Mouse (Mus musculus): ENCODE measurements around the gene Nfyc. TPM values are rescaled to one million over a fixed set of nuclear protein-coding genes. Genes with fewer than 3 reads are reported as not detected.

Gene Nfyc
- polyA plus RNA-seq, 1 experiment = 71.5 TPM

GRCm38 (mm10) chr4:120719152-120719551, 112.2 kb downstream of the Nfyc start:
- no peaks in the 10 kb centered on the region for H3K36me3 ChIP-seq (ENCODE audit: control insufficient read depth, insufficient read depth)
- no peak overlapping the region for H3K4me3 ChIP-seq (ENCODE audit: insufficient read depth, poor library complexity, severe bottlenecking)
- H3K79me2 ChIP-seq (ENCODE audit: control insufficient read depth, insufficient read depth) = no peaks in the 10 kb centered on the region
- no peak for TF ChIP-seq CTCF (IDR thresholded peaks at IDR 0.05; ENCODE audit: control insufficient read depth, insufficient read depth, insufficient read length)
- peak; percentile 66 for TF ChIP-seq MYOD1 (IDR thresholded peaks at IDR 0.05; ENCODE audit: control insufficient read depth, insufficient read length, low read depth)
- no peaks in the 10 kb centered on the region for H3K79me3 ChIP-seq (ENCODE audit: low read depth)
- H3ac ChIP-seq (ENCODE audit: control insufficient read depth, insufficient read length, low read depth) = no peak overlapping the region
- no peaks in the 10 kb centered on the region for H3K27me3 ChIP-seq (ENCODE audit: control insufficient read depth, insufficient read depth, insufficient read length)

GRCm38 (mm10) chr4:120717591-120717990, 113.8 kb downstream of the Nfyc start:
- TF ChIP-seq USF1 (IDR thresholded peaks at IDR 0.05; ENCODE audit: low read depth) (no peak), MAX (IDR thresholded peaks at IDR 0.05) (no peak), CTCF (IDR thresholded peaks at IDR 0.05; ENCODE audit: control insufficient read depth, insufficient read depth, insufficient read length) (no peak), MYOD1 (IDR thresholded peaks at IDR 0.05; ENCODE audit: control insufficient read depth, insufficient read length, low read depth) (peak; percentile 82)
- Histone ChIP-seq H3K4me3 (ENCODE audit: insufficient read depth, poor library complexity, severe bottlenecking) (no peak overlapping the region), H3K36me3 (ENCODE audit: control insufficient read depth, insufficient read depth) (no peaks in the 10 kb centered on the region), H3K27me3 (ENCODE audit: control insufficient read depth, insufficient read depth, insufficient read length) (no peaks in the 10 kb centered on the region), H3K79me2 (ENCODE audit: control insufficient read depth, insufficient read depth) (no peaks in the 10 kb centered on the region), H3ac (ENCODE audit: control insufficient read depth, insufficient read length, low read depth) (no peak overlapping the region), H3K79me3 (ENCODE audit: low read depth) (no peaks in the 10 kb centered on the region)

GRCm38 (mm10) chr4:120716765-120717164, 114.6 kb downstream of the Nfyc start:
- Histone ChIP-seq H3K27me3 (ENCODE audit: control insufficient read depth, insufficient read depth, insufficient read length) (no peaks in the 10 kb centered on the region), H3K36me3 (ENCODE audit: control insufficient read depth, insufficient read depth) (no peaks in the 10 kb centered on the region), H3K79me2 (ENCODE audit: control insufficient read depth, insufficient read depth) (no peaks in the 10 kb centered on the region), H3K4me3 (ENCODE audit: insufficient read depth, poor library complexity, severe bottlenecking) (no peak overlapping the region), H3K79me3 (ENCODE audit: low read depth) (no peaks in the 10 kb centered on the region), H3ac (ENCODE audit: control insufficient read depth, insufficient read length, low read depth) (no peak overlapping the region)
- TF ChIP-seq CEBPB (IDR thresholded peaks at IDR 0.05; ENCODE audit: low read depth) (no peak), FOSL1 (IDR thresholded peaks at IDR 0.05; ENCODE audit: insufficient read depth, low read length, poor library complexity, severe bottlenecking) (no peak), MAX (IDR thresholded peaks at IDR 0.05) (no peak), USF1 (IDR thresholded peaks at IDR 0.05; ENCODE audit: low read depth) (no peak), MYOD1 (IDR thresholded peaks at IDR 0.05; ENCODE audit: control insufficient read depth, insufficient read length, low read depth) (no peak), MYOG (IDR thresholded peaks at IDR 0.05; ENCODE audit: control insufficient read depth, extremely low read depth, insufficient read length) (no peak), CTCF (IDR thresholded peaks at IDR 0.05; ENCODE audit: control insufficient read depth, insufficient read depth, insufficient read length) (no peak)

- no peak for TF ChIP-seq MYOG (IDR thresholded peaks at IDR 0.05; ENCODE audit: control insufficient read depth, extremely low read depth, insufficient read length)
- TF ChIP-seq CTCF (IDR thresholded peaks at IDR 0.05; ENCODE audit: control insufficient read depth, insufficient read depth, insufficient read length) = no peak
- no peak for TF ChIP-seq CEBPB (IDR thresholded peaks at IDR 0.05; ENCODE audit: low read depth)
- no peak for TF ChIP-seq USF1 (IDR thresholded peaks at IDR 0.05; ENCODE audit: low read depth)
- TF ChIP-seq FOSL1 (IDR thresholded peaks at IDR 0.05; ENCODE audit: insufficient read depth, low read length, poor library complexity, severe bottlenecking) = no peak
- TF ChIP-seq MYOD1 (IDR thresholded peaks at IDR 0.05; ENCODE audit: control insufficient read depth, insufficient read length, low read depth) = no peak
- no peak for TF ChIP-seq MAX (IDR thresholded peaks at IDR 0.05)
- Histone ChIP-seq H3K27me3 (ENCODE audit: control insufficient read depth, insufficient read depth, insufficient read length) (no peaks in the 10 kb centered on the region), H3K36me3 (ENCODE audit: control insufficient read depth, insufficient read depth) (no peaks in the 10 kb centered on the region), H3K79me2 (ENCODE audit: control insufficient read depth, insufficient read depth) (no peaks in the 10 kb centered on the region), H3ac (ENCODE audit: control insufficient read depth, insufficient read length, low read depth) (no peak overlapping the region), H3K4me3 (ENCODE audit: insufficient read depth, poor library complexity, severe bottlenecking) (no peak overlapping the region), H3K79me3 (ENCODE audit: low read depth) (no peaks in the 10 kb centered on the region)
These were observed 115.2 kb downstream of the Nfyc start for GRCm38 (mm10) chr4:120716141-120716571.

GRCm38 (mm10) chr4:120713856-120714497, 117.4 kb downstream of the Nfyc start:
- Histone ChIP-seq H3K79me2 (ENCODE audit: control insufficient read depth, insufficient read depth) (no peaks in the 10 kb centered on the region), H3K79me3 (ENCODE audit: low read depth) (no peaks in the 10 kb centered on the region), H3K27me3 (ENCODE audit: control insufficient read depth, insufficient read depth, insufficient read length) (no peaks in the 10 kb centered on the region), H3K36me3 (ENCODE audit: control insufficient read depth, insufficient read depth) (no peaks in the 10 kb centered on the region), H3K4me3 (ENCODE audit: insufficient read depth, poor library complexity, severe bottlenecking) (no peak overlapping the region), H3ac (ENCODE audit: control insufficient read depth, insufficient read length, low read depth) (no peak overlapping the region)
- TF ChIP-seq MYOD1 (IDR thresholded peaks at IDR 0.05; ENCODE audit: control insufficient read depth, insufficient read length, low read depth) (peak; percentile 92), USF1 (IDR thresholded peaks at IDR 0.05; ENCODE audit: low read depth) (peak; percentile 20), FOSL1 (IDR thresholded peaks at IDR 0.05; ENCODE audit: insufficient read depth, low read length, poor library complexity, severe bottlenecking) (no peak)

- Histone ChIP-seq H3K79me3 (ENCODE audit: low read depth) (no peaks in the 10 kb centered on the region), H3ac (ENCODE audit: control insufficient read depth, insufficient read length, low read depth) (no peak overlapping the region), H3K4me3 (ENCODE audit: insufficient read depth, poor library complexity, severe bottlenecking) (no peak overlapping the region), H3K36me3 (ENCODE audit: control insufficient read depth, insufficient read depth) (no peaks in the 10 kb centered on the region), H3K27me3 (ENCODE audit: control insufficient read depth, insufficient read depth, insufficient read length) (no peaks in the 10 kb centered on the region), H3K79me2 (ENCODE audit: control insufficient read depth, insufficient read depth) (no peaks in the 10 kb centered on the region)
- no peak for TF ChIP-seq USF1 (IDR thresholded peaks at IDR 0.05; ENCODE audit: low read depth)
These were observed 118.4 kb downstream of the Nfyc start for GRCm38 (mm10) chr4:120713021-120713420.
